In genomic region chr5:30856124-30856523, GRCm38 (mm10) we compare ENCODE assay signal across 21 mouse cellular contexts. TPM values are rescaled to one million over a fixed set of nuclear protein-coding genes. Genes with fewer than 3 reads are reported as not detected.
DNase-seq lines count a peak whose midpoint lies in the region; ATAC-seq and TF ChIP-seq lines count a peak whose summit lies in the region.
"Had no signal": no experiment of that assay in that cellular context is flagged by ENCODE, and none has a peak within 500 bp of the region (broad histone marks: within the 10 kb centered on the region; RNA-seq: fewer than 3 reads in every experiment).

No protein-coding gene starts in this region.

- H3K4me2 ChIP-seq in heart, postnatal 0 days (ENCODE audit: low read depth, low read length), result no peak overlapping the region
- H3K4me2 ChIP-seq in liver, embryonic 14.5 days (ENCODE audit: low read depth), result no peak overlapping the region
- H3K4me2 ChIP-seq in stomach, embryonic 16.5 days (ENCODE audit: low read depth, low read length), result no peak overlapping the region
- H3K4me2 ChIP-seq: embryonic facial prominence, embryonic 12.5 days; liver, embryonic 15.5 days; midbrain, embryonic 12.5 days had no signal

- intact Hi-C loops in heart, postnatal 36 days (cut with DNase I), result no loop called here

- no peak overlapping the region for H3K4me3 ChIP-seq in heart, postnatal 0 days (ENCODE audit: low read depth, low read length)
- no peak overlapping the region for H3K4me3 ChIP-seq in liver, embryonic 14.5 days (ENCODE audit: insufficient read depth in 1 of 2, low read depth in 2 of 2, low read length in 2 of 2)
- H3K4me3 ChIP-seq in testis, adult 2 months (ENCODE audit: control insufficient read depth, low read depth, low read length), result 0 out of 2 replicates have a peak overlapping the region, but pooled peaks have one; percentile 14
- H3K4me3 ChIP-seq in stomach, embryonic 16.5 days (replicated peaks; ENCODE audit: low read length), result no peak overlapping the region
- H3K4me3 ChIP-seq: embryonic facial prominence, embryonic 12.5 days; erythroblast, embryonic 14.5 days; left cerebral cortex, adult 2 months; limb, embryonic 10.5 days; liver, embryonic 15.5 days; midbrain, embryonic 12.5 days had no signal

- 66% methylated on average over 2 of the region's 2 CpGs for WGBS in heart, postnatal 0 days
- WGBS in liver, embryonic 14.5 days (ENCODE audit: insufficient replicate concordance), result 61% methylated on average over 2 of the region's 2 CpGs
- 93% methylated on average over 2 of the region's 2 CpGs for WGBS in stomach, embryonic 16.5 days

- TF ChIP-seq CTCF in heart, postnatal 0 days (IDR thresholded peaks at IDR 0.05; ENCODE audit: low read depth), result peak; percentile 46
- TF ChIP-seq CTCF in liver, embryonic 14.5 days (IDR thresholded peaks at IDR 0.05; ENCODE audit: low read depth), result peak; percentile 31
- TF ChIP-seq CTCF in testis, adult 2 months (IDR thresholded peaks at IDR 0.05; ENCODE audit: control insufficient read depth, insufficient read depth, insufficient replicate concordance, low read depth, low read length), result 0 out of 2 replicates have a peak, but pooled peaks have one; percentile 6

- no peak for ATAC-seq in heart, postnatal 0 days (ENCODE audit: insufficient read depth, low read depth)
- no peak for ATAC-seq in liver, embryonic 14.5 days (ENCODE audit: insufficient read depth)
- ATAC-seq in stomach, embryonic 16.5 days (ENCODE audit: insufficient read depth, low FRiP score), result peak; percentile 10; the same call in 1 of the 2 replicates
- ATAC-seq: forebrain, embryonic 14.5 days had no signal

- H3K9ac ChIP-seq in heart, postnatal 0 days (replicated peaks; ENCODE audit: low read depth, low read length), result no peak overlapping the region
- no peak overlapping the region for H3K9ac ChIP-seq in liver, embryonic 14.5 days (replicated peaks)
- H3K9ac ChIP-seq in stomach, embryonic 16.5 days (ENCODE audit: low read length), result no peak overlapping the region
- H3K9ac ChIP-seq: embryonic facial prominence, embryonic 12.5 days; liver, embryonic 15.5 days; midbrain, embryonic 12.5 days had no signal

- TF ChIP-seq EP300 in heart, postnatal 0 days (IDR thresholded peaks at IDR 0.05; ENCODE audit: low read depth), result no peak
- no peak for TF ChIP-seq EP300 in liver, embryonic 14.5 days (IDR thresholded peaks at IDR 0.05; ENCODE audit: low read depth)

- H3K27me3 ChIP-seq in heart, postnatal 0 days (ENCODE audit: control insufficient read depth, insufficient read depth, low read length), result no peaks in the 10 kb centered on the region
- H3K27me3 ChIP-seq in liver, embryonic 14.5 days (ENCODE audit: control insufficient read depth, insufficient read depth, low read length), result no peaks in the 10 kb centered on the region
- H3K27me3 ChIP-seq in testis, adult 2 months (ENCODE audit: control insufficient read depth, insufficient read depth, low read length), result no peaks in the 10 kb centered on the region
- H3K27me3 ChIP-seq in stomach, embryonic 16.5 days (ENCODE audit: control insufficient read depth, insufficient read depth, low read length), result no peaks in the 10 kb centered on the region
- H3K27me3 ChIP-seq: embryonic facial prominence, embryonic 12.5 days; midbrain, embryonic 12.5 days had no signal

- H3K4me1 ChIP-seq in heart, postnatal 0 days (ENCODE audit: control insufficient read depth, insufficient read depth), result peaks cover 2% of the 10 kb centered on the region; the same call in 1 of the 2 replicates
- H3K4me1 ChIP-seq in liver, embryonic 14.5 days (replicated peaks; ENCODE audit: control insufficient read depth in 2 of 2, insufficient read depth in 2 of 2, low read length in 1 of 2), result no peaks in the 10 kb centered on the region
- no peaks in the 10 kb centered on the region for H3K4me1 ChIP-seq in testis, adult 2 months (ENCODE audit: control insufficient read depth, insufficient read depth, low read length)
- H3K4me1 ChIP-seq in stomach, embryonic 16.5 days (ENCODE audit: control insufficient read depth, insufficient read depth, low read length), result no peaks in the 10 kb centered on the region
- H3K4me1 ChIP-seq: embryonic facial prominence, embryonic 12.5 days; limb, embryonic 10.5 days; liver, embryonic 15.5 days; midbrain, embryonic 12.5 days had no signal

- DNase-seq in heart, postnatal 0 days (ENCODE audit: low spot score), result no peak
- DNase-seq in heart, postnatal 36 days, result no peak
- DNase-seq in liver, embryonic 14.5 days (ENCODE audit: low read depth in 3 of 3, low spot score in 3 of 3), result no peak
- DNase-seq in liver, result no peak
- no peak for DNase-seq in testis, postnatal 10 days (ENCODE audit: low spot score)
- DNase-seq in adrenal gland, adult 2 months, result no peak
- DNase-seq: cerebellum, adult 9-11 months; gastrocnemius, postnatal 14 days; heart, adult 18-20 months; right cerebral cortex, postnatal 14 days; spleen, adult 18-20 months; thymus, postnatal 14 days had no signal

- TF ChIP-seq POLR2A in testis, adult 2 months (IDR thresholded peaks at IDR 0.05; ENCODE audit: control insufficient read depth, low read depth, low read length), result no peak

- H3K36me3 ChIP-seq in heart, postnatal 0 days (replicated peaks; ENCODE audit: control insufficient read depth, insufficient read depth, low read length), result no peaks in the 10 kb centered on the region
- H3K36me3 ChIP-seq in liver, embryonic 14.5 days (replicated peaks; ENCODE audit: control insufficient read depth, insufficient read depth, low read depth), result no peaks in the 10 kb centered on the region
- no peaks in the 10 kb centered on the region for H3K36me3 ChIP-seq in testis, adult 2 months (ENCODE audit: control insufficient read depth, insufficient read depth, low read length)
- H3K36me3 ChIP-seq in stomach, embryonic 16.5 days (ENCODE audit: control insufficient read depth, insufficient read depth, low read length), result no peaks in the 10 kb centered on the region
- H3K36me3 ChIP-seq: embryonic facial prominence, embryonic 12.5 days; limb, embryonic 10.5 days; liver, embryonic 15.5 days; midbrain, embryonic 12.5 days had no signal

- H3K9me3 ChIP-seq in heart, postnatal 0 days (replicated peaks; ENCODE audit: control insufficient read depth, low read length), result no peaks in the 10 kb centered on the region
- H3K9me3 ChIP-seq in liver, embryonic 14.5 days (ENCODE audit: control insufficient read depth, low read length), result no peaks in the 10 kb centered on the region
- no peaks in the 10 kb centered on the region for H3K9me3 ChIP-seq in stomach, embryonic 16.5 days (replicated peaks; ENCODE audit: control insufficient read depth, low read length)
- H3K9me3 ChIP-seq: embryonic facial prominence, embryonic 12.5 days; limb, embryonic 10.5 days; liver, embryonic 15.5 days; midbrain, embryonic 12.5 days had no signal

- no peak overlapping the region for H3K27ac ChIP-seq in heart, postnatal 0 days (ENCODE audit: low read depth)
- H3K27ac ChIP-seq in liver, embryonic 14.5 days, result no peak overlapping the region
- no peak overlapping the region for H3K27ac ChIP-seq in testis, adult 2 months (ENCODE audit: control insufficient read depth, insufficient read depth, low read depth, low read length)
- H3K27ac ChIP-seq in stomach, embryonic 16.5 days (ENCODE audit: low read length), result no peak overlapping the region
- H3K27ac ChIP-seq: embryonic facial prominence, embryonic 12.5 days; left cerebral cortex, adult 2 months; limb, embryonic 10.5 days; liver, embryonic 15.5 days; midbrain, embryonic 12.5 days had no signal

RNA-seq across cellular contexts. Expression of gene Tmem214, which starts 11.7 kb away (rescaled TPM):
- total RNA-seq in heart, postnatal 0 days (2014; rRNA removed; ENCODE audit: low replicate concordance), result 58.8 and 70.6 TPM in 2 replicates
- 48.0 and 49.6 TPM in 2 replicates for polyA plus RNA-seq in heart, postnatal 0 days (2015; fragmentation: Nextera tagmentation; extraction: Ambion mirVana)
- total RNA-seq in heart, postnatal 36 days (2021), result 10 to 100 TPM; 37.7 to 40.2 TPM
- polyA plus RNA-seq in liver, embryonic 14.5 days (2012; rRNA removed), result 21.8 and 26.1 TPM in 2 replicates
- 25.0 and 25.8 TPM in 2 replicates for polyA plus RNA-seq in liver, embryonic 14.5 days (2014; fragmentation: Nextera tagmentation; extraction: Ambion mirVana)
- 126 and 131 TPM in 2 replicates for polyA plus RNA-seq in testis, adult 2 months (2012; rRNA removed)
- 85.7 and 93.7 TPM in 2 replicates for polyA plus RNA-seq in stomach, embryonic 16.5 days (2015; fragmentation: Nextera tagmentation; extraction: Ambion mirVana)
- total RNA-seq in adrenal gland, adult 2 months (2021), result 10 to 100 TPM; 51.9 to 62.2 TPM
- polyA plus RNA-seq in adrenal gland, adult 2 months (2012; rRNA removed), result 87.6 and 96.9 TPM in 2 replicates

RNA-seq across cellular contexts. Expression of gene Agbl5, which starts 32.4 kb away (rescaled TPM):
- total RNA-seq in heart, postnatal 0 days (2014; rRNA removed; ENCODE audit: low replicate concordance), result 18.1 and 28.2 TPM in 2 replicates
- polyA plus RNA-seq in heart, postnatal 0 days (2015; fragmentation: Nextera tagmentation; extraction: Ambion mirVana), result 4.2 and 4.9 TPM in 2 replicates
- total RNA-seq in heart, postnatal 36 days (2021), result 1 to 10 TPM; 4.1 to 7.1 TPM
- 5.0 and 6.0 TPM in 2 replicates for polyA plus RNA-seq in liver, embryonic 14.5 days (2012; rRNA removed)
- polyA plus RNA-seq in liver, embryonic 14.5 days (2014; fragmentation: Nextera tagmentation; extraction: Ambion mirVana), result 4.8 and 5.1 TPM in 2 replicates
- polyA plus RNA-seq in testis, adult 2 months (2012; rRNA removed), result 489 and 539 TPM in 2 replicates
- polyA plus RNA-seq in stomach, embryonic 16.5 days (2015; fragmentation: Nextera tagmentation; extraction: Ambion mirVana), result 16.7 and 18.4 TPM in 2 replicates
- total RNA-seq in adrenal gland, adult 2 months (2021), result 1 to 10 TPM; 7.6 to 9.2 TPM
- 25.3 and 27.5 TPM in 2 replicates for polyA plus RNA-seq in adrenal gland, adult 2 months (2012; rRNA removed)

RNA-seq across cellular contexts. Expression of gene Mapre3, which starts 41.7 kb away (rescaled TPM):
- total RNA-seq in heart, postnatal 0 days (2014; rRNA removed; ENCODE audit: low replicate concordance), result 5.3 and 11.9 TPM in 2 replicates
- 15.8 TPM in 2 replicates for polyA plus RNA-seq in heart, postnatal 0 days (2015; fragmentation: Nextera tagmentation; extraction: Ambion mirVana)
- 10 to 100 TPM; 34.0 to 39.6 TPM for total RNA-seq in heart, postnatal 36 days (2021)
- polyA plus RNA-seq in liver, embryonic 14.5 days (2012; rRNA removed), result 1.9 and 2.4 TPM in 2 replicates
- 1.2 and 1.4 TPM in 2 replicates for polyA plus RNA-seq in liver, embryonic 14.5 days (2014; fragmentation: Nextera tagmentation; extraction: Ambion mirVana)
- 341 and 342 TPM in 2 replicates for polyA plus RNA-seq in testis, adult 2 months (2012; rRNA removed)
- polyA plus RNA-seq in stomach, embryonic 16.5 days (2015; fragmentation: Nextera tagmentation; extraction: Ambion mirVana), result 15.1 and 20.0 TPM in 2 replicates
- 10 to 100 TPM; 60.0 to 79.0 TPM for total RNA-seq in adrenal gland, adult 2 months (2021)
- 103 and 134 TPM in 2 replicates for polyA plus RNA-seq in adrenal gland, adult 2 months (2012; rRNA removed)

RNA-seq across cellular contexts. Expression of gene Ost4, which starts 51.5 kb away (rescaled TPM):
- 201 and 280 TPM in 2 replicates for total RNA-seq in heart, postnatal 0 days (2014; rRNA removed; ENCODE audit: low replicate concordance)
- polyA plus RNA-seq in heart, postnatal 0 days (2015; fragmentation: Nextera tagmentation; extraction: Ambion mirVana), result 334 and 356 TPM in 2 replicates
- 100 to 1,000 TPM; 143 to 152 TPM for total RNA-seq in heart, postnatal 36 days (2021)
- 142 and 216 TPM in 2 replicates for polyA plus RNA-seq in liver, embryonic 14.5 days (2012; rRNA removed)
- polyA plus RNA-seq in liver, embryonic 14.5 days (2014; fragmentation: Nextera tagmentation; extraction: Ambion mirVana), result 412 and 420 TPM in 2 replicates
- polyA plus RNA-seq in testis, adult 2 months (2012; rRNA removed), result 184 and 197 TPM in 2 replicates
- 434 and 465 TPM in 2 replicates for polyA plus RNA-seq in stomach, embryonic 16.5 days (2015; fragmentation: Nextera tagmentation; extraction: Ambion mirVana)
- 100 to 1,000 TPM; 256 to 264 TPM for total RNA-seq in adrenal gland, adult 2 months (2021)
- 120 and 143 TPM in 2 replicates for polyA plus RNA-seq in adrenal gland, adult 2 months (2012; rRNA removed)

RNA-seq across cellular contexts. Expression of gene Emilin1, which starts 57.1 kb away (rescaled TPM):
- 63.5 and 64.5 TPM in 2 replicates for total RNA-seq in heart, postnatal 0 days (2014; rRNA removed; ENCODE audit: low replicate concordance)
- 68.3 and 70.4 TPM in 2 replicates for polyA plus RNA-seq in heart, postnatal 0 days (2015; fragmentation: Nextera tagmentation; extraction: Ambion mirVana)
- 10 to 100 TPM; 22.0 to 23.7 TPM for total RNA-seq in heart, postnatal 36 days (2021)
- 18.4 and 22.2 TPM in 2 replicates for polyA plus RNA-seq in liver, embryonic 14.5 days (2012; rRNA removed)
- polyA plus RNA-seq in liver, embryonic 14.5 days (2014; fragmentation: Nextera tagmentation; extraction: Ambion mirVana), result 21.3 and 23.2 TPM in 2 replicates
- polyA plus RNA-seq in testis, adult 2 months (2012; rRNA removed), result 5.7 and 6.5 TPM in 2 replicates
- polyA plus RNA-seq in stomach, embryonic 16.5 days (2015; fragmentation: Nextera tagmentation; extraction: Ambion mirVana), result 245 and 257 TPM in 2 replicates
- total RNA-seq in adrenal gland, adult 2 months (2021), result 10 to 100 TPM; 40.3 to 62.0 TPM
- 64.1 and 75.1 TPM in 2 replicates for polyA plus RNA-seq in adrenal gland, adult 2 months (2012; rRNA removed)

Comparison
In these comparisons a context has a peak if more than half of its experiments do, and no peak if none do; other contexts are left out.
1. RNA of gene Agbl5, which starts 32.4 kb away (polyA plus RNA-seq): 489 to 539 TPM in testis, adult 2 months; 25.3 to 27.5 TPM in adrenal gland, adult 2 months, 16.7 to 18.4 TPM in stomach, embryonic 16.5 days, 4.8 to 6.0 TPM in liver, embryonic 14.5 days and 4.2 to 4.9 TPM in heart, postnatal 0 days; every median in the first group is over 10 times any median in the second.
2. Peak in every context shown above with its lines, with median percentiles within 50 percentile points of each other: CTCF ChIP-seq.